Mouse (Mus musculus): ENCODE results near the gene Tcp10a.
"Not testable (repeated sequence)": the region's sequence is repeated elsewhere in the genome, so short reads cannot be mapped to it uniquely, and the experiment has no call there.

Tcp10a gene

DNA sequence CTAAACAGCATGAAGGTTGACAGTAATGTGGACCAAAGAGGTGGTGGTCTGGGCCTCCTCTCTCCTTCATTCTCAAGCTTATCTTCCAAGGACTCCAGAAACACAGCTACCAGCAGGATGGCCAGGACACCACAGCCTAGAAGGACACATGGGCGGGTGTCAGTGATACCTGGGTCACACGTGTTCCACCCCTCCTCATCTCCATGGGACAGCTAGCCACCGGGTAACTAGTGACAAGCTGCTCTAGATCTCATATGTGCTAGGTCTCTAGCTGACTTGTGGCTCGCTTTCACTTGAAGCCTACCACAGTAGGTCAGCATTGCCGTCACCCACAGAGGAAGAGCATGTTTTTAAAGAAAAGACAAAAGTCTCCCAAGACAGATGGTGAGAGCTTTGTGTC lies 47.4 kb downstream of the Tcp10a start, which contains the start of gene Gm49630:
TSS of gene Gm49630 (minus strand) at position 101 of the 400 bp plus-strand sequence.
- DNase-seq: not testable (repeated sequence)

- DNase-seq: not testable (repeated sequence)
Observed at GRCm38 (mm10) chr17:7376951-7377700, 52.7 kb downstream of the Tcp10a start.

- DNase-seq: not testable (repeated sequence)
Observed at GRCm38 (mm10) chr17:7377907-7378306, 53.5 kb downstream of the Tcp10a start.

- DNase-seq: not testable (repeated sequence)
Observed at GRCm38 (mm10) chr17:7382711-7383110, 58.3 kb downstream of the Tcp10a start.

DNA sequence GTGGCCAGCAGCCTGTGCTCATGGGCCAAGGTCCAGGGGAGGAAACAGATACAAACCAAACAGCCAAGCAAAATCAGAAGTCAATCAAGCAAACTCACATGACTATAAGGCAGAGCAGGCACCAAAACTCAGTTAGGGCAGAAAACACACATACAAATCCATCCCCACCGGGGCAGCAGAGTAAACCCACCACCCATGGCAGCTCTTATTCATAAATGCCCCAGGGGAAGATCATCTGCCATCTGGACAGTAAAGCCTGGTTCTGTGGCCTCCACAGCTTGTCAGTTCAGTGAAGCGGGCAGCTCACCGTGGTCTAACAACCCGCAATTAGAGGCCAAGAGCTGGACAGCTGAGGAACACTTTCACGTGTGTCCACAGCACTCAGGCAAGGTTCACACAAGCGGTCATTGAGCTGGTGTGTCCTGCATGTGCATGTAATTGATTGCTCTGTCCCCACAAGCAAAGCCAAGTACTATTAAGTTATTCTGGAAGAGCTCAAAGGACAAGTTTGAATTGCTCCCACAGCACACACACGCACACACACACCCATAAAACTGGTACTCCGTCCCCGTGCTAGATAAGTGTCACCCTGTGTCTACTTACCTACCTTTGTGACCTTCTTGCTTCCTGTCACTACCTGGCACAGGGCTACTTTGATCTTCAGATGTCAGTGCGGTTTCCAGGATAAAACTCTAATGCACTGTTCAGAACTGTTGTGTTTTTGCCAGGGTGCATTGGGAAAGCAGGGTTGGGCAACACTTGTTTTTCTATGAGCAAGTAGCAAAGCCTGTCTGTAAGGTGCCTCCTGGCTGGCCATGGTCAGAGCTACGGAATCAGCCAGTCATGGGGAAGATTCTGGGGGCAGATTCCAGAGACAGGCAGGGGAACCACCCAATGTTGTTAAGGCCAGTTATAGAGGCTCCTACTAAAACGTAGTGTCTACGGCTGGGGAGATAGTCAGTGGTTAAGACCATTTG lies 59.0 kb downstream of the Tcp10a start:
- not testable (repeated sequence) for DNase-seq

DNA sequence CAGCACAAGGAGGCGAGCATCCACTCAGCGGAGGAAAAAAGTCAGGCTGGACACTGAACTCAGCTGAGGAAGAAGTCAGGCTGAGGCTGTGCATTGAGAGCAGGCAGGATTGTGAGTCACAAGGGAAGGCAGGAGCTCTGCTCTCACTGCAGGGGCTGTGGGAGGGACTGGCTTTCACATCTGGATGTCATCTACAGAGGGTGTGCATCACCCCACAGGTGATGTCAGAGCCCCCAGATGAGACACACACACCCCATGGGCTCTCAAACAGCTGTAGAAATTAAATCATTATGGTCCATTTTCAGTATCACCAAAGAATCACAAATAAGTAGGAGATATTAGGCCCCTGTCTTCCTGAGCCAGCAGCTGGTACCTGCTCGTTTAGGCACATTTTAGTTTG lies 60.9 kb downstream of the Tcp10a start, which contains the start of gene Unc93a2:
TSS of gene Unc93a2 (minus strand) at position 101 of the 400 bp plus-strand sequence.
- not testable (repeated sequence) for DNase-seq

DNA sequence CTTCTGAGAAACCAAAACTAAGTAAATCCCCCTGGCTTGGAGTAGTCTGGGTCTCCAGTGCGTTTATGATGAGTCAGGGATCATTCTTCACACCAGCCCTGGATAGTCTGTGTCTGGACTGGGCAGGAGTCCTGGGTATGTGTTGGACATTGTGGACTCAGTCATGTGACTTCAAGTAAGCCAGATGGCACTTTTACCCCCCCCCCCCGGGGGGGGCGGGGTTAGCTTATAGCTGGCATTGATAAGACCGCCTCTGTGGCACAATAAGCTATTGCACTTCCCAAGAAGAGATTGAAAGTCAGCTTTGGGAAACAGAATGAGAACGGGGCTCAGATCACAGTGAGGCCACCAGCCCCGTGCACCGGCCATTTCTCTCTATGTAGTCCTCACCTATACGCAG lies 61.6 kb downstream of the Tcp10a start:
- DNase-seq: not testable (repeated sequence)

GRCm38 (mm10) chr17:7388341-7388957 lies 64.0 kb downstream of the Tcp10a start:
- DNase-seq: not testable (repeated sequence)

- not testable (repeated sequence) for DNase-seq
Observed at GRCm38 (mm10) chr17:7388958-7389356, 64.5 kb downstream of the Tcp10a start.

DNA sequence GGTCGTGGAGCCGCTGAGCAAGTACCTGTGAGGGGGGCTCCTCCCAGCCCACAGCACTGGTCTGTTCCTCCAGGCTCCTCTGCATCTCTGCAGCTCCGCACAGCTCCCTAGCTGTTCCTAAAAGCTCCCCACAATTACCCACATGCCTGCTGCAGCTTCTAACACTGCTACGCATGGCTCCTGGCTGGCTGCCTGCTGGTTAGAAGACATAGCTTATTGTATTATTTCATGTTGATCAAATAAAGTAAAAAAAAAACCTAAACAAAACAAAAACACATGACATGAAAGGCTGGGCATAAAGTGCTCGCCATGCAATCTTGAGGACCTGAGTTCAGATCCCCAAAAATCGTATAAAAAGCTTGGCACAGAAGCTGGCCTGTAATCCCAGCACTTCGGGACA lies 65.5 kb downstream of the Tcp10a start:
- DNase-seq: not testable (repeated sequence)

- not testable (repeated sequence) for DNase-seq
Observed at GRCm38 (mm10) chr17:7395116-7395515, 70.7 kb downstream of the Tcp10a start.
